Mouse (Mus musculus): ENCODE results near the gene Olfr1275. TPM values are rescaled to one million over a fixed set of nuclear protein-coding genes. Genes with fewer than 3 reads are reported as not detected.

The Olfr1275 gene
- polyA plus RNA-seq (2014; fragmentation: Illumina TruSeq; extraction: RNeasy Lipid Tissue Mini Kit (QIAGEN cat#74804); ENCODE audit: low read depth, low replicate concordance), result not detected

DNA sequence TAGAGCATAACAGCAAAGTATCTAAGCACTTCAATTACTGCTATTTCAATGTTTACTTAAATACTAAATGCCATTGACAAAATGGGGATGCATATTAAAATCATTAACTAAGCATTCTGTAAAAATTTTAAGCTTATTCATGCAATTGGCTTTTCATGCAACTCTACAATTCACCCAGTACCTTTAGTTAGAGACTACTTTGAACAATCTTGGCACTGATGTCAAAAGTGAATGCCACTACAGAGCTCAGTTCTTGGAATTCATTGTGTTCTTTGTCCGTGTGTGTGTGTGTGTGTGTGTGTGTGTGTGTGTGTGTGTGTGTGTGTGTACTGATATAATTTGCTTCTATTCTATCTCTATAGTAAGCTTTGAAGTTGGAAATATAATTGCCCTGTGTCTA lies at the start of gene Olfr1275:
Gene Olfr1275 (minus strand): TSS at position 101 of the 400 bp plus-strand sequence.

DNA sequence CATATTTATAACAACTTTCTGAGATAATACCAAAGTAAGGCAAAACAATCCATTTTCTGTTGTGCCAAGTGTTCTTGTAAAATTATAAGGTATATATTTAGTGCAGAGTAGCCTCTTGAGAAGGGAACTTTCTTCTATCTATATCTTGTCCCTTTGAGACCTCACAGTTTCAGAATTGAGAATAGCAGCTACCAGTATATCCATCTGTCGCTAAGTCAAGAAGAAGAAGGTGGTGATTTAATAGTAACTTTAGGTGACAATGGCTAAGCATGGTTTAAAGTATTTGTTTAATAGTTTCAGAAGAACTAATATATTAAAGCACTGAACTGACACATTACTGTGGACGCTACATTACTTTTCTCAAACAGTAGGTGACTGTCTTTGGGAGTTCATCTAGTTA lies 38.9 kb upstream of the Olfr1275 start, which contains the start of gene Olfr1277:
Gene Olfr1277 (minus strand): TSS at position 101 of the 400 bp plus-strand sequence.

DNA sequence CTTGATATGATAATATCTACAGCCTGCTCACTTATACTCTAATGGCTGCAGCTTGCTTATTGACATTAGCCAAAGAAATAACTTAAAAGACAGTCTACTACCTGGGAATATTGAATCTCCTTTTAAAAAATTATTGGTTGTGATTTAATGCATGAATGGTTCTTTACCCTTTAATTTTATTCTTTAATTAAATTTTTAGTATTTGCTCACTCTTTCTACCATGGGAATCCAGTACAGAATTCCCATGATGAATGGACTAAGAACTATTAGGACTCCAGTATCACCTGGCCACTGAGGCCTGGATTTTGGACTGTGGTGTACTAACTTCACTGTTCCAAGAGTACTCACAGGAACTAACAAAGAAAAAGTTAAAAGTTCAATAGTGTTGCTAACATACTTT lies 19.1 kb upstream of the Olfr1275 start, which contains the start of gene Olfr1276:
Gene Olfr1276 (plus strand): TSS at position 301 of the 400 bp plus-strand sequence.

DNA sequence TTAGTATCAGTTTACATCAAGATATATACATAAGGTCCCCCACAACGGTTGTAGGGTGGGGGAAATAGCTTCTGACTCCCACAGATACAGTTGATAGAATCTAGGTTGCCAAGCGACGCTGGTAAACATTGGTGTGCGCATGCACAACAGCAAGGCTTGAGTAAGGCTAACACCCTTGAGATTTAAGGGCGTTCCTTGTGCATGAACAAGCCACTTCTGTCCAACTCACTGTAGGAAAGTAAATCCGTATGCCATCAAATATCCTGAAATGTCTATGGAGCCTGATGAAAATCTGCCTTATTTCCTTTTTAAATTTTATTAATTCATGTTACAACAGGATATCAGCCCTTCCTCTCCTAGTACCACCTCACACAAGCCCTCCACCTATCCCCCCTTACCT lies 5.6 kb downstream of the Olfr1275 start, which contains the start of gene 4930430A15Rik:
Gene 4930430A15Rik (minus strand): TSS at position 101 of the 400 bp plus-strand sequence.

Other genes with a start within 250 kb of the Olfr1275 start
- not detected for gene Gm13941, start 129.3 kb downstream of the Olfr1275 start, polyA plus RNA-seq (2014; fragmentation: Illumina TruSeq; extraction: RNeasy Lipid Tissue Mini Kit (QIAGEN cat#74804); ENCODE audit: low read depth, low replicate concordance)
- not detected for gene Gm15130, start 82.3 kb downstream of the Olfr1275 start, polyA plus RNA-seq (2014; fragmentation: Illumina TruSeq; extraction: RNeasy Lipid Tissue Mini Kit (QIAGEN cat#74804); ENCODE audit: low read depth, low replicate concordance)
- gene 4930430A15Rik, start 5.7 kb downstream of the Olfr1275 start, polyA plus RNA-seq (2014; fragmentation: Illumina TruSeq; extraction: RNeasy Lipid Tissue Mini Kit (QIAGEN cat#74804); ENCODE audit: low read depth, low replicate concordance), result not detected
- not detected for gene Olfr1276, start 19.2 kb upstream of the Olfr1275 start, polyA plus RNA-seq (2014; fragmentation: Illumina TruSeq; extraction: RNeasy Lipid Tissue Mini Kit (QIAGEN cat#74804); ENCODE audit: low read depth, low replicate concordance)
- not detected for gene Olfr1277, start 38.8 kb upstream of the Olfr1275 start, polyA plus RNA-seq (2014; fragmentation: Illumina TruSeq; extraction: RNeasy Lipid Tissue Mini Kit (QIAGEN cat#74804); ENCODE audit: low read depth, low replicate concordance)
- not detected for gene Olfr1278, start 54.9 kb upstream of the Olfr1275 start, polyA plus RNA-seq (2014; fragmentation: Illumina TruSeq; extraction: RNeasy Lipid Tissue Mini Kit (QIAGEN cat#74804); ENCODE audit: low read depth, low replicate concordance)
- not detected for gene Olfr1279, start 65.3 kb upstream of the Olfr1275 start, polyA plus RNA-seq (2014; fragmentation: Illumina TruSeq; extraction: RNeasy Lipid Tissue Mini Kit (QIAGEN cat#74804); ENCODE audit: low read depth, low replicate concordance)
- gene Olfr1280, start 78.7 kb upstream of the Olfr1275 start, polyA plus RNA-seq (2014; fragmentation: Illumina TruSeq; extraction: RNeasy Lipid Tissue Mini Kit (QIAGEN cat#74804); ENCODE audit: low read depth, low replicate concordance), result not detected
- gene Olfr1281, start 91.2 kb upstream of the Olfr1275 start, polyA plus RNA-seq (2014; fragmentation: Illumina TruSeq; extraction: RNeasy Lipid Tissue Mini Kit (QIAGEN cat#74804); ENCODE audit: low read depth, low replicate concordance), result not detected
- gene Olfr1282, start 100.8 kb upstream of the Olfr1275 start, polyA plus RNA-seq (2014; fragmentation: Illumina TruSeq; extraction: RNeasy Lipid Tissue Mini Kit (QIAGEN cat#74804); ENCODE audit: low read depth, low replicate concordance), result not detected
- not detected for gene Olfr1283, start 131.5 kb upstream of the Olfr1275 start, polyA plus RNA-seq (2014; fragmentation: Illumina TruSeq; extraction: RNeasy Lipid Tissue Mini Kit (QIAGEN cat#74804); ENCODE audit: low read depth, low replicate concordance)
- not detected for gene Olfr1284, start 140.2 kb upstream of the Olfr1275 start, polyA plus RNA-seq (2014; fragmentation: Illumina TruSeq; extraction: RNeasy Lipid Tissue Mini Kit (QIAGEN cat#74804); ENCODE audit: low read depth, low replicate concordance)
- not detected for gene Olfr1286, start 187.8 kb upstream of the Olfr1275 start, polyA plus RNA-seq (2014; fragmentation: Illumina TruSeq; extraction: RNeasy Lipid Tissue Mini Kit (QIAGEN cat#74804); ENCODE audit: low read depth, low replicate concordance)
- gene Olfr1287, start 213.9 kb upstream of the Olfr1275 start, polyA plus RNA-seq (2014; fragmentation: Illumina TruSeq; extraction: RNeasy Lipid Tissue Mini Kit (QIAGEN cat#74804); ENCODE audit: low read depth, low replicate concordance), result not detected
- not detected for gene Olfr1288, start 238.8 kb upstream of the Olfr1275 start, polyA plus RNA-seq (2014; fragmentation: Illumina TruSeq; extraction: RNeasy Lipid Tissue Mini Kit (QIAGEN cat#74804); ENCODE audit: low read depth, low replicate concordance)
- gene Olfr1289, start 245.5 kb upstream of the Olfr1275 start, polyA plus RNA-seq (2014; fragmentation: Illumina TruSeq; extraction: RNeasy Lipid Tissue Mini Kit (QIAGEN cat#74804); ENCODE audit: low read depth, low replicate concordance), result not detected

Measured in sigmoid colon, adult 10 weeks (tissue).